Mouse (Mus musculus) v-Abl transformed pro-B cells (cell line): ENCODE measurements around the gene Adam17.

Experiments
- in situ Hi-C, 2 experiments: fragments of 400-800 bp; cut with MboI; formaldehyde crosslinking; loops; one replicate each; pipeline ENCODE4 v1.15.1; 2025; ENCODE audit not compliant: unreplicated experiment in 2 of 2

The Adam17 gene

DNA sequence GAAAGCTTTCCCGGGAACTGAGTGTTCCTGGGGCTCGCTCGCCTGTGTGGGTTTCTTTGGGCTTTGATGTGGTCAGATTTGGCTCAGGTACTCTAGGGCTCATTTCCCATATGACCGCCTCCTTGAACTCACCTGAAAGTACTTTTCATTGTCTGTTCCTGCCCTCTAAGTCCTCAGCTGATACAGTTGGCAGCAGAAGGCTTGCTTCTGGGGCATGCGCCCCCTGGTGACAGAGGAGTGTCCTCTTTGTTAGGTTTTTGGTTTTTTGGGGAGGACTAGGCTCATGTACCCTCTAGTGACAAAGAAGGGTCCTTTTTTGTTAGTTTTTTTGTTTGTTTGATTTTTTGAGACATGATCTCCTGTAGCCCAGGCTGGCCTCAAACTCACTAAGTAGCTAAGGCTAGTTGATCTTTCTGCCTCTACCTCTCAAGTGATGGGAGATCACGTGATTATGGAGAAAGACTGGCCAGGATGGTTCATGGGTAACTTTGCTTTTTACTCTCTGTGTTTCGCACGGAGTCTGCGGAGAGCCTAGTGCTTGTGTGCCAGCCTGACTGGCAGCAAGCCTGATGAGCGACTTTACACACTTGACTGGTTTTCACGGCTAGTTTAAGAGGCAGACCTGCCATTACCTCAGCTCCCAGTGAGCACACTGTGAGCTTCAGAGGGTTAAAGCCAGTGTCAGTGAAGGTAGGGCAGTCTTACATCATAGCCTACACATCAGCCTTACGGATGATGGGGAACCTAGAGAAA is 55.1 kb downstream of the Adam17 start:
- in situ Hi-C loops, result no loop called here

DNA sequence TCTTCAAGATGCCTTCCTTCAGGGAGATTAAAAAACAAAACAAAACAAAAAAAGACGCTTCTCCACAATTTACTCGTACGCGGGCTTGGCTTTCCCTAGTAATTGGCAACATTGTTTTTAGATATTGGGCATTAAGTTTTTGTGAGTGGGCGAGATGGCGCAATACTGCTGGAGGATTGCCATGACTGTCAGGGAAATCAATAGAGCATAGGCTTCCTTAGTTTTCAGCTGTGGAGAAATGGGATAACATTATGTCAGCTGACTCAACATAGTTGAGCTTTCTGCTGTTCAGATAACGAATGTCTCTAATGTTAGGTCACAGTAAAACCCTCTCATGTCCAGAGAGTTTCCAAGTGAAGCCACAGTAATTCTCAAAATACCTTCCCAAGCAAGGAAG is 56.6 kb downstream of the Adam17 start:
- in situ Hi-C loops, result no loop called here

DNA sequence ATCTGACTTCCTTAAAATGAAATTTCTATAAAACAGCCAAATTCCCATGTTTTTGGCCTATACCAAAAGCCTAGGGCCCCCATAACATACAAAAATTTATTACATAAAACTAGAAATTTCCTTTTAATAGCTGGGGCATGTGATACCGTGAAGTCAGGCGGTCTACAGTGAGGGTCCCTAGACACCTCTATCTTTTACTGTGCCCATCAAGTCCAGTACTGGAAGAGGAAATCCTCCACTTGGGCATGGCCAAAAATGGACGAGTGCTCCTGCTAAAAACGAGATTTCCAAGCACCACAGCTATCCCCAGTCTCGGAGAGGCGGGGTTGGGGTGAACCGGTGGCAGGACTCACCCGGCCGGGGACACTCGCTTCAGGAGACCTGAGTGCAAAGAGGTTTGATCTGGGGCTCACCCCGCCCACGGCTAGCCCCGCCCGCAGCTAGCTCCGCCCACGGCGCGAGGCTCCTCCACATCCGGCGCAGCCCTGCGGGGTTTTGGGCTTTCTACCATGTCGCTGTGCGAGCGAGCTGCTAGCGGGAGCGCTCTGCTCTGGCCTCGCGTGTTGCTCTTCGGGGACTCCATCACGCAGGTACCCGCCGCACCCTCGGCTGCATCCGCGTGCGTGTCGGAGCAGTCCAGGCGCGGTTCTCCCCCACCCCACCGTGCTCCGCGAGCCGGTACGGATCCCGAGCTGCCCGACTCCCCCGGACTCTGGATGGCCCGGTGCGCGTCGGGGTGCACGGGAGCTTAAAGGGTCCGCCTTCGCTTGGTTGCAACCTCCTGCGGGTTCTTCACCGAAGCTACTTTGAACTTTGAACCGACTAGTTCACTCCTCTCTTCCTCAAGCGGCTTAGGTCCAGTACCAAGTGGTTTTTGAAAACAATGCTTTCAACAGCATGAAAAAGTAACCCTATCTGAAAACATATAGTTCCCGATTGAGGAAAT is 57.2 kb downstream of the Adam17 start, which contains the start of gene Iah1:
Gene Iah1, plus strand, starts transcription at position 467 of the 946 bp plus-strand sequence.
- in situ Hi-C loops, result no loop called here

DNA sequence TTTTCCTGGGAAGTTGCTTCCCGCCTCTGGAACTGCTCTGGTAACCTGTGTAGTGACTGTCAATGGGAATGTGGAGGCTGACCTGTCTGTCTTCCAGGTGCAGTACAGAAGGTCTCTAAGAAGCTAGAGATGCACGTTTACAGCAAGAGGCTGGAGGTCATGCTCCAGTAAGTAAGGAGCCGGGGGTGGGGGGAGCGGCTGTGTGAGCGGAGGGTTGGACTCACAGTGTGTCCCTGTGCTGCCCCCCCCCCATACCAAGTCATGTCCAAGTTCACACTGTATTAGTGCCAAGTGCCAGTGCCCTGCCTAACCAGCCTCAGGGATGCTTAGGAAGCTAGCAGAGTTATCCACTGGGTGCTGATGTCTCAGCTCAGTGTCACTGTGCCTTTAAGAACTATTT is 61.2 kb downstream of the Adam17 start:
- in situ Hi-C loops, result no loop called here

DNA sequence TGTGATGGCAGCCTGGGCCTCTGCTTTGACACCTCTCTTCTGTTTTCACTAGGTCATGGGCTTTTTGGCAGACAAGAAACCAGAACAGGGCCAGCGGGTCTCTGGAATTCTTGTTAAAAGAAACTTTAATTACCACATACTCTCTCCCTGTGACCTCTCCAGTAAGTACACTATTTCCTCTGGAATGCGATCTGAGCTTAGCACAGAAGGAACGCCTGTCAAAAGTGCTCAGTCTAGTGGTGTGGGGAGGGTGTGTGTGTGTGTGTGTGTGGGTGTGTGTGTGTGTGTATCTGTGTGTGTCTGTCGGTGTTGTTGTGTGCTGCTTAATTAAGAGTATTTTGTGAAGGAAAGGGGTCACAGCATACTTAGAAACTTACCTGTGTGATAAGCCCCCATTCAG is 66.7 kb downstream of the Adam17 start:
- in situ Hi-C loops, result no loop called here

DNA sequence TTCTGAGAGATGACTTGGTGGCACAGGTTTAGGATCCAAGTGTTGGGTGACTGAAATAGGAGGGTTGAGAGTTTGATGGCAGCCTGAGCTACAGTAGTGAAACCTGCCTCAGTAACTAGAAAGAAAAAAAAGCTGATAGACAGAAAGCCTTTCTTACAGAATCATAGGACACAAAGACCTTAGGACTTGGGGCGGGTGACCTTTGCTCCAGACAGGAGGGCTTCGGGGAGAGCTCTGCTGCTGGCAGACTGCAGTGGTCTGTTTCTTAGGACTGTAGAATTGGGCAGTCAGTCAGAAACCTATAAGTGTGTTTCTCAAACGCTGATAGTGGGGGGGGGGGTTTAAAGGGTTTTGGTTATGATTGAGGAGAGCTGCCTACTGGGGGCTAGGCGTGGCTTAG is 67.7 kb downstream of the Adam17 start:
- in situ Hi-C loops, result no loop called here

DNA sequence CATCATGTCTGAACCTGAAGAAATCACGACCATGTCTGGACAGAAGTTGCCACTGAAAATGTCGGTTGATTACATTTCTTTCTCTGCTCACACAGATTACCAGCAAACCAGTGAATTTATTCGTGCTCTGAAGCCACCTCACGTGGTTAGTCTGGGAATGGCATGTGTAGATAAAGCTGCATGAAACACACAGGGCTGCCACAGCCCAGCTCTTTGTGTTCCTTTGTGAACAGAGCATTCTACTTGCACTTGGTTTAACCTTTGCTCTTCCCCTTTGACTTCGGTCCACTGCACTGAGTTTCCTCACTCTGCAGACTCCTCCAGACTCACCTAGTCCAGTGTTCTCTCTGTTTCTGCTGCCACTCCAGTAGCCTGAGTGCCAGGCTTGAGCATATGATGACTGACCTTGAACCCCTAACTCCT is 71.1 kb downstream of the Adam17 start:
- in situ Hi-C loops, result no loop called here

DNA sequence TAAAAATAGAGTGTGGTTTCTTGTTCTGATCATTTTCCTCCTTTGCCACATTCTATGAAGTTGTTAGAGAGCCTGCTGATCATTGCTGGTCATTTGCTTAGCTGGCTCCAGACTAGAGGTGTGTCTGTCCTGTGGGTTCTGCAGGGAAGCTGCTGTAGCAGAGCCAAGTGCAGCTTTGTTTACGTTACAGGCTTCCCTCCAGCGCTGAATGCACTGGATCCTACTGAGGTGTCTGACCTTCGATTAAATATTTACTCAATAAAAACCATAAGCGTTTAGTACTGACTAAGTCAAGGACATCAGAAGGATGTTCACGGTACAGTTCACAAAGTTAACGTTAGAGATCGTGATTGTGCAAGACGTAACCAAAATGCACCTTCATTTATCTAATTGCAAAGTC is 71.5 kb downstream of the Adam17 start:
- in situ Hi-C loops, result no loop called here

DNA sequence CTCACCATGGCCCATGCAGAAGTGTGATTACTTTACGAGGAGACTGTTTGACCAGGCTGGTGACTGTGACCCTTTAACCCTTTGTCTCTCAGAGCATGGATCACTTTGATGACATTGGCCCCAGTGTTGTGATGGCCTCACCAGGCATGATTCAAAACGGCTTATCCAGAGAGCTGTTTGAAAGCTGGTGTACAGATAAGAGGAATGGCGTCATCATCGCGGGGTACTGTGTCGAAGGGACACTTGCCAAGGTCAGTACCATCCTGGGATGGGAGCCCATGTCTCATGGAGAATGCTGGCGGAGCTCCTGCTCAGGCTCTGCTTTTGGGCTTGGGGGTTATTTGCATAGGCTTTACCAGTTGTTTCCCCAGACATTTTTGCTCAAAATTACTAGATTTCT is 72.1 kb downstream of the Adam17 start:
- in situ Hi-C loops, result no loop called here

DNA sequence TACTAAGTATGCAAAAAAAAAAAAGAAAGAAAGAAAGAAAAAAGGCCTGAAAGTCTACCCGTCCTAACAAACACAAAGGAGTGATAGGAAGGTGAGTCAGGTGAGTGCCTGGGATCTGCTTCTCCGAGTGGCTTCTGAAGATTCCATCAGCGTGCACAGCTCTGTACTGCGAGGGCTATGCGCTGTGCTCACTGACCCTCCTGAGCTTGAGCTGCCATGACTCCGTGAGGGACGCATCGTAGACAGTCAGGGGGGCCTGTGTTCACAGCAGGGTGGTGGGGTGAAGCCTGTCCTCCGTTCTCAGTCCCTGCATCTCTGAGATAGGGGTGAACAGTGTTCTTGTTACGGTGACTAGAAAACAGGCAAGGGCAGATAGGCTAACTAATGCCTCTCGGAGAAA is 74.6 kb downstream of the Adam17 start:
- in situ Hi-C loops, result no loop called here

DNA sequence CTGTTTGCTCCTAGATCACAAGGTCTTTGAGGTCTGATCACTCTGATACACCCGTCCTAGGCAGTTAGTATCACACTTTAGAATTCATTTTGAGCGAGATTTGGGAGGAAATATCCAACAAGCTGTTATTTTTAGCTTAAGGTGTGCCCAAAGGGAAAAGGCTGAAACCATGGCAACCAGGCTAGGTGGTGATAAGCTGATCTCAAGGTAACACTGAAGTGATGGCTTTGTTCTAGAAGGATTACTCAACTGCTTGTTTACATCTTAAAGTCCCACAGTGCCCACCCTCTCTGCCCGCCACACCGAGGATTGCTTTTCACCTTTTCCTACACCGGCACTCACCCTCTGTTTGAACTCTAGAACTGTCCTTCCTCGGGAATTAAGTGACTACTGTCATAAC is 83.8 kb downstream of the Adam17 start:
- in situ Hi-C loops, result loop anchor here (5.0 to 10.0 kb wide), 4 partner anchors 83 to 173 kb away; partner anchors contain the start of genes Adam17 (in 2 of the 2) and Ywhaq (in 1 of the 2)

DNA sequence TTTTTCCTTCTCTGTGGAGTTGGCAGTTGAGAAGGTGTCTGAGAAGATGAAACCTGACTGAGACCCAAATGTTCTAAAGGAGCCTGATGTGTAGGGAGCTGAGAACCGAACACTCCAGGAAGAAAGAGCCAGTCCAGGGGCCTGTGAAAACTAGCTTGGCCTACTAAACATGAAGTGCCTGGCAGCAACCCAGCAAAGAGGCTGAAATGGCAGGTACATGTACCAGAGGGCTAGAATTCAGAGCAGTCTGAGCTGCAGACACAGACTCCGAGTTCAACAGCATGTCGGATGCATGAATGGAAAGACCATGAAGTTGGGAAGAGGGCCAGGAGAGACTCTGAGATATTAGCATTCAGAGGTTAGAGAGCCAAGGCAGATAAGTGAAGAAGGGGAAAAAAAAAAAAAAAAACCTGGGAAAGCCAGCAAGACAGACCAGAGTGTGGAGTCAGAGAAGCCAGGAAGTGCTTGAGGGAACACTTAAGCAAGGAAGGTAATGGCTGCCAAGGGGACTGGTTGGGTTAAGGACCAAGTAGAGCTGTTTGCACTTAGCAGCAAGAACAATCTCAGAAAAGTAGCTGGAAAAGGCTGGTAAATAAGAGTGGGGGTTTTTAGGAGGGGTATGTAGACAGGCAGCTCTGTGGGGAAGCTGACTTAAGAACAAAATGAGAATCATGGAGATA is 84.6 kb downstream of the Adam17 start:
- in situ Hi-C loops, result loop anchor here (5.0 to 10.0 kb wide), 4 partner anchors 83 to 173 kb away; partner anchors contain the start of genes Adam17 (in 2 of the 2) and Ywhaq (in 1 of the 2)

DNA sequence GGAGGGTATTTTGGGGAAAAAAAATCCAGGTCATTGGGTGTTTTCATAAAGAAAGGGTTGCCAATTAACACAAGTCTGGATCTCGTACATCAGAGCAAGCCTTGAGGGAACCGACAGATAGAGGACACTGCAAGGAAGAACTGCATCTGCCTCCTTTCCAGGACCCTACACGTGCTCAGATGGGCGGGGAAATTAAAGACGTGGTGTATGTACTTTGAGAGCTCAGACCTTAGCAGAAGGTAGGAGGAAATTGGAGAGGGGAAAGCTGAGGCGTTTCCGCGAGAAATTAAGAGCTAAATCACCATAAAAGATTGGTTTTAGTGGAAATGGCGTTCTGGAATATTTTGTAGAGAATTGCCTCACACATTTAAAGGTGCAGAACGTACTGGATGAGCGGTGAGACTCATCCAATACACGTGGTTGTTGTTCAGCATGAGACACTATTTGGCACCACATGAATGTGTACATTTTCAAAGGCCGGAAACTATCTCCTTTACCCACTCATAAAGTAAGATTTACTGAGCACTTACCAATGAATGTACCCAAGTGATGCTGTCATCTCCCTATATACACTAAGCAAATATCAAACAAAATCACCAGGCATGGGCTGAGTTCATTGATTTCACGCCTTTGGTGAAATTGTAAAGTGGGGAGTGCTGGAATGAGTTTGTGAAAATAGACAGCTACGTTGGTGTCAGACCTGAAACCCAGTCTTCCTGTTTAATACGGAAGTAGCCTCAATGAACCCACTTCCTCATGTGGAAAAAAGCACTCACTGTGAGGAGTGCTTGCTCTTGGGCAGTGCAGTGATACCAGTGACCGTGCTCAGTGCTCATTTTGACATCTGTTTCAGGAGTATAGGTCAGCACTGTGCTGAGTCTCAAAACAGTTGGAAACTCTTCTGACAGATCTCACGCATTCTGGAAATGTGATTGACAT is 86.5 kb downstream of the Adam17 start:
- in situ Hi-C loops, result loop anchor here (5.0 to 10.0 kb wide), 4 partner anchors 85 to 175 kb away; partner anchors contain the start of genes Adam17 (in 2 of the 2) and Ywhaq (in 1 of the 2)

DNA sequence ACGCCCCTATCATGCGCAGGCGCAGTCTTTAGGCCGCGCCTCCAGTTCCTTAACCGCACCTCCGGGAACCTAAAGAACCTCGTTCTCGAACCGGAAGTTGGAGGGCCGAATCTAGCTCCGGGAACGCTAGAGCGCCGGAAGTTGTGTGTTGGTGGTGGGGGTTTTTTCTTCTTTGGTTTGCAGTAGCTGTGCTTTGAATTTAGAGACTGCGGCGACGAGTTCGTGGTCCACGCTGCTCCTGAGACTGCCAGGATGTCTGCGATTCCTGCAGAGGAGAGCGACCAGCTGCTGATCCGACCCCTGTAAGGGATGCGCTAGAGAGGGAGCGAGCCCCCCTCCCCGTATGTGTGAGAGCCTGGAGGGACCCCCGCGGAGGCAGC is 87.2 kb downstream of the Adam17 start, which contains the start of gene Itgb1bp1:
Gene Itgb1bp1, minus strand, starts transcription at position 42 of the 380 bp plus-strand sequence.
- in situ Hi-C loops, result loop anchor here (5.0 to 10.0 kb wide), 4 partner anchors 86 to 176 kb away; partner anchors contain the start of genes Adam17 (in 2 of the 2) and Ywhaq (in 1 of the 2)

DNA sequence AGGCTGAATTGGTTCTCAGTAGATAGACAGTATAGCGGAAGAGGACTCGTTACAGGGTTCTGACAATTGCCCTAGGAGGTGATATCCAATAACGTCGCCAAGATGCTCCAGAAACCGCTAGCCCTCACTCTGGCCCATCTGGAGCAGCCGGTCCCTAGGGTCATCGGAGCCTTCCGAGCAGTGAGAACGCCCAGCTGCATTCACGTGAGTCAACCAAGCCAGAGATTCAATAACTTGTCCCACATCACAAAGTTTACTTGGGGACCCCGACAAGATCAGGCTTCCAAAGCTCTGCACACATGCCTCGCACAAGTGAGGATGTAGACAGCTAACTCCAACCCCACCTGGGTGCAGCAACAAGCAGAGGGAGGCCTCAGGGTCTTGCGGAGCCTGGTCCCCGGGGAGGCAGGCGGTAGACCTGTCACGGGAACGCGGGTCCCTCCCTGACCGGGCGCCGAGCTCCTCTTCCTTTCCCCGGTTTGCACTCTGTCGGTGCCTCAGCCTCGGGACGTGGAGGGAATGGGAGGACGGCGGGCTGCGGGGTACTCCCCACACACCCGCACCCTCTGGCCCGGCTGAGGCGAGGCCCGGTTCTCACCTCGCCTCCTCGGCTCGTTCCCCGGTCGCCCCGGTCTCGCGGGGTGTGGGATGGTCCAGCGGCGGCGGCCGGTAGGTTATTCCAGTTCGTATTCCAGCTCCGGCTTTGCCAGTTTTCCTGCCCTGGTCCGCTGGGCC is 87.8 kb downstream of the Adam17 start:
- in situ Hi-C loops, result loop anchor here (5.0 to 10.0 kb wide), 4 partner anchors 87 to 177 kb away; partner anchors contain the start of genes Adam17 (in 2 of the 2) and Ywhaq (in 1 of the 2)

DNA sequence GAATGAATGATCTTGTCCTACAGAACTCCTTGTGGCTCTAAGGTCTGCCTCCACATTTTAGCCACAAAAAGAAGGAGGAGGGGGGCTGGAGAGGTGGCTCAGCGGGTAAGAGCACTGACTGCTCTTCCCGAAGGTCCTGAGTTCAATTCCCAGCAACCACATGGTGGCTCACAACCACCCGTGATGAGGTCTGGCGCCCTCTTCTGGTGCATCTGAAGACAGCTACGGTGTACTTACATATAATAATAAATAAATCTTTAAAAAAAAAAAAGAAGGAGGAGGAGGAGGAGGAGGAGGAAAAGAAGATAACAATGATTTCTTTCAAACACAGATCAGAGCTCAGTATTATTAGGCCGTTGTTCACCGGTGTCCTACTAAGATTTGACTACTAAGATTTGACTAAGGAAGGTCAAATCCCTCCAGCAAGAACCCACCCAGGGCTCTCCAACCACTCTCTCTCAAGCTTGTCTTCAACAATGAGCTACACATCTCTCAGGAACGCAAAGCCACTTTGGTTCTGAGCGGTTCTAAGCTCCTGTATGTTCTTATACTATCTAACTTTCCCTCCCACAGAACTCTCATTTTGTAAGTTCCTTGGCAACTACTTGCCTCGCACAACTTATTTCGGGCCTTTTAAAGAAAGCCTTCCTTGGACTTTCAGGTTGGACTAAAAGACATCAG is 88.5 kb downstream of the Adam17 start, which contains the start of gene Cpsf3:
Gene Cpsf3, plus strand, starts transcription at position 631 of the 681 bp plus-strand sequence.
- in situ Hi-C loops, result loop anchor here (5.0 to 10.0 kb wide), 4 partner anchors 87 to 177 kb away; partner anchors contain the start of genes Adam17 (in 2 of the 2) and Ywhaq (in 1 of the 2)

DNA sequence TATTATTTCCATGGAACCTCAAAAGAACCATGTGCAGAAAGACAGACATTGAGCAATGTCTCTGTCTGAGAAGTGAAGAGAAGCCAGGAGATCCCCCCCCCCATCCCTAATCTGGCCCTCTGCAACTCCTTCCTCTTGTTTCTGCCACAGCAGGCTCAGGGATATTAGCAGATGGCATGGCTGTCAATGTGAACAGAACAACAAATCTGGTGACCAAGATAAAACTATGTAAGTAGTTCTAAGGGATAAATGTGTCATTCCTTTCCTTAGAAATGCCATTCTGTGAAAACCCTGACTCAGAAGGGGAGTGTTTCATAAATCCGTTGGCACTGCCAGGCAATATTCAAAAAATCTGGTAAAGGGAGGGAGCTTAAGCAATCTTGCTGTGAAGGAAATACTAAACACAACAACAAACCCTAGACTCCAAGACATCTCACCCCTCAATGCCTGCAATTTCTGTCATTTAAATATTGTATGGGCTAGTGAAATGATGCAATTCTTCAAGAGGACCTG is 96.0 kb downstream of the Adam17 start:
- in situ Hi-C loops, result no loop called here

DNA sequence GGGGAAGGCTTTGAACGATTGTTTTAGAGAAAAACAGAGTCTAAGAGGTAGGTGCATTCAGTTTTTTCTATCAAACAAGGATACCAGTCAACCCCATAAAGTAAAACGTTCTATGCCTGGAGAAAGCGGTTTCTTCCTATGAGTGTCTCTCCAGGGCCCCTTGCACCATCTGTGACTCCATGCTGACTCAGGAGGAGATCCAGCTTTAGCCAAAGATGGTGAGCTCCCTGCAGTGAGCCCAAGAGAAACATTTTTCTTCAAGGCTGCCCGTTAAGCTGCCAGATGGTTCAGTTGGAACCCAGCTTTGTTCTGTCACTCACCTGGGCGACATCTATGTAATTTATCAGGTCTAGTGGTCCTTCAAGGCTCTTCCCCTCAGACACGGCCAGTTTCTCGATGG is 99.0 kb downstream of the Adam17 start:
- in situ Hi-C loops, result no loop called here
